Mouse (Mus musculus) hindbrain, embryonic 13.5 days (tissue): Measurements from ENCODE around the gene B4galnt1. TPM values are rescaled to one million over a fixed set of nuclear protein-coding genes. Genes with fewer than 3 reads are reported as not detected.
A peak's percentile ranks its signal among the peaks of the same experiment; 100 is the strongest.

Source experiments
- ATAC-seq: fragments of 200-750 bp; cut with Nextera tagmentation; 2 replicates; pipeline ENCODE4 v1.8.0; 2017; ENCODE audit warnings: moderate TSS enrichment; ENCODE audit not compliant: low FRiP score
- H3K27ac ChIP-seq: fragments of 300-500 bp; sonication (generic); 2 replicates; pipeline ENCODE4 v1.5.1; 2015; ENCODE audit warnings: inconsistent platforms, mild to moderate bottlenecking, moderate library complexity
- H3K27me3 ChIP-seq: fragments of 300-500 bp; sonication (generic); 2 replicates; pipeline ENCODE4 v1.6.1; 2015; ENCODE audit warnings: mild to moderate bottlenecking, inconsistent platforms
- H3K36me3 ChIP-seq: fragments of 300-500 bp; sonication (generic); 2 replicates; pipeline ENCODE4 v1.6.1; 2015; ENCODE audit warnings: mild to moderate bottlenecking, inconsistent platforms
- H3K4me1 ChIP-seq: fragments of 300-500 bp; sonication (generic); replicated peaks from 2 replicates; pipeline ENCODE4 v1.6.1; 2015; ENCODE audit warnings: inconsistent platforms
- H3K4me2 ChIP-seq: fragments of 300-500 bp; sonication (generic); 2 replicates; pipeline ENCODE4 v1.6.1; 2015; ENCODE audit warnings: inconsistent platforms, mild to moderate bottlenecking, moderate library complexity
- H3K4me3 ChIP-seq: fragments of 300-500 bp; sonication (generic); 2 replicates; pipeline ENCODE4 v1.5.1; 2015; ENCODE audit warnings: mild to moderate bottlenecking, inconsistent platforms
- H3K9ac ChIP-seq: fragments of 300-500 bp; sonication (generic); 2 replicates; pipeline ENCODE4 v1.6.1; 2015; ENCODE audit warnings: mild to moderate bottlenecking, inconsistent platforms
- H3K9me3 ChIP-seq: fragments of 300-500 bp; sonication (generic); 2 replicates; pipeline ENCODE4 v1.6.1; 2016; ENCODE audit warnings: inconsistent platforms
- WGBS: fragments of 180-500 bp; shearing (Covaris S2); methylation state at CpG from one replicate; pipeline ENCODE4 v1.1.7; 2015; 5-methylcytosine and 5-hydroxymethylcytosine counted together
- polyA plus RNA-seq: library from polyadenylated mRNA; unstranded; fragments of >200 nt; fragmentation: Nextera tagmentation; extraction: Ambion mirVana; gene quantifications from 2 replicates; pipeline ENCODE4 v1.2.1, GENCODE M21; 2015

B4galnt1 gene
- polyA plus RNA-seq: 40.6 and 42.3 TPM in 2 replicates

DNA sequence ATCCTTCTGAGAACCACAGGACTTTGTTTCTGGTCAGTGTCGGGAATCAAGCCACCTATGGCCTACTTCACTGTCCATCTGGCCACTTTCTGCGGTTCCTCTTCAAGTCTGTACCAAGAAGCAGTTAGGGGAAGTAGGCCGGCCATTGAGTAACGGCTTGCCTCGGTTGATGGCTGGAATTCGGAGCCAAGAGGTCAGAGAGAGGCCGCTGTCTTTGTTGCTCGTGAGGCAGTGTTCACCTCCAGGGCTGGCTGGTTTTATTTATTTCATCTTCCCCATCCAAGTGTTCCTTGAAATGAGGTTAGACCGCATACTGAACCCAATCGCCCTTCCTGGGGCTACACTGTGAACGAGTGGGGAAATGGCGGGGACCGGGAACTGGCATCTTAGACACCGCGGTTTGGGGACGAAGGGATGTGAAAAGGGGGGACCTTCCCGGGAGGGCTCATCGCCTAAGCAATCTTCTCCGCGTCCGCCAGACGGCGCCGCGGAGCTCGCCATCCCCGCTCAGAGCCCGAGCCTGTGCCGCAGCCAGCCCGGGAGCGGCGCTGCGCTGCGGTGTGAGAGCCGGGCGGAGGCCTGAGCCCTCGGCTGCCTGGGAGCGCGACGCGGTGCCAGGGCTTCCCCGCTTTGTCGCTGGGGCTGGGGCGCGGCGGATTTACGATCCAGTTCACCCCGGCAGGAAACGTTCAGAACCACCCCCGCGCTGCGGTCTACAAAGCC is at the start of gene B4galnt1:
Gene B4galnt1, plus strand, starts transcription at position 595 of the 723 bp plus-strand sequence.
- ATAC-seq: peak; percentile 88
- peak within 1 kb of the TSS; percentile 91 for H3K4me2 ChIP-seq
- peaks cover 47% of the 10 kb centered on the region for H3K27me3 ChIP-seq
- 1% methylated on average over 51 of the region's 52 CpGs for WGBS
- H3K27ac ChIP-seq: peak within 1 kb of the TSS; percentile 91
- no peaks in the 10 kb centered on the region for H3K9me3 ChIP-seq
- peak within 1 kb of the TSS; percentile 98 for H3K9ac ChIP-seq
- peaks cover 24% of the 10 kb centered on the region for H3K4me1 ChIP-seq
- peak within 1 kb of the TSS; percentile 86 for H3K4me3 ChIP-seq
- peaks cover 14% of the 10 kb centered on the region for H3K36me3 ChIP-seq

DNA sequence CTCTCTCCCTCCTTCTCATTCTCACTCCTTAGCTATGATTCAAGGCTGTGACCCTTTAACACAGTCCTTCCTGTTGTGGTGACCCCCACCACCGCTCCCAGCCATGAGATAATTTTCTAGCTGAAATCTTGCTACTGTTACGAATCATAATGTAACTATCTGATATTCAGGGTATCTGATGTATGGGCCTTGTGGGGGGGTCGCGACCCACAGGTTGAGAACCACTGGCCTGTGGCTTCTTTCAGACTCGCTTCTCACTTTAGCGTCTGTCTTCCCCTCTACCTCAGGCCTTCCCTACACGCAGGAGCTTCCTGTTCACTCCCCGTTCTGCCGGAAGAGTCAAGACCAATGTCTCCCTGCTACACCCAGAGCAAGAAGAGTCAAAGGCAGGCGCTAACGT is 46.6 kb upstream of the B4galnt1 start:
- ATAC-seq: no peak
- Histone ChIP-seq H3K4me3 (no peak overlapping the region), H3K9ac (no peak overlapping the region), H3K4me2 (no peak overlapping the region), H3K27ac (no peak overlapping the region), H3K36me3 (peaks cover 57% of the 10 kb centered on the region), H3K27me3 (no peaks in the 10 kb centered on the region), H3K4me1 (peaks cover 33% of the 10 kb centered on the region), H3K9me3 (no peaks in the 10 kb centered on the region)
- WGBS: 93% methylated on average over 11 of the region's 11 CpGs

DNA sequence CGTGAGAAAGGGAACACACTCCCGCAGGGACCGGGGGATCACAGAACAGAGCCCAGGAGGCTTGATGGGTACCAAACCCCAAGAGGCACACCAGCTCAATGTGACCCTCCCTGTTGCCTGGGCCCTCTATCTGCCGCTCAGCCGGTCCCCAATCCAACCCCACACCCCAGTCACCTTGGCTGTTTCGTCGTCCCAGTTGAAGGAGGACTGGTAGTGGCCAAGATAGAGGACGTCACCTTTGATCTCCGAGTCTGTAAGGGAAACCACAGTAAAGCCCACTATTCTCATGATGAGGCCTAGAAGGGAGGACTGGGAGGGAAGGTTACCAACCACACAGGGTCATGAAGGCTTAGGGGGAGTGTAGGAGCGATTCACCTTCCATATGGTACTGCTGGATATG is 45.8 kb upstream of the B4galnt1 start:
- peak overlapping the region; percentile 93; the same call in 1 of the 2 replicates for H3K4me2 ChIP-seq
- H3K27ac ChIP-seq: no peak overlapping the region
- WGBS: 94% methylated on average over 10 of the region's 10 CpGs
- H3K9ac ChIP-seq: 0 out of 2 replicates have a peak overlapping the region, but pooled peaks have one; percentile 6
- no peaks in the 10 kb centered on the region for H3K27me3 ChIP-seq
- H3K36me3 ChIP-seq: peaks cover 50% of the 10 kb centered on the region
- peaks cover 33% of the 10 kb centered on the region for H3K4me1 ChIP-seq
- no peak overlapping the region for H3K4me3 ChIP-seq
- ATAC-seq: no peak
- H3K9me3 ChIP-seq: no peaks in the 10 kb centered on the region

GRCm38 (mm10) chr10:127120301-127121065 is 44.5 kb upstream of the B4galnt1 start:
- H3K27me3 ChIP-seq: no peaks in the 10 kb centered on the region
- no peaks in the 10 kb centered on the region for H3K9me3 ChIP-seq
- peak overlapping the region; percentile 69 for H3K27ac ChIP-seq
- peak overlapping the region; percentile 90 for H3K9ac ChIP-seq
- peak overlapping the region; percentile 93 for H3K4me2 ChIP-seq
- peaks cover 33% of the 10 kb centered on the region for H3K4me1 ChIP-seq
- peaks cover 42% of the 10 kb centered on the region for H3K36me3 ChIP-seq
- H3K4me3 ChIP-seq: peak overlapping the region; percentile 88
- WGBS: 3% methylated on average over 34 of the region's 34 CpGs
- ATAC-seq: peak; percentile 64

DNA sequence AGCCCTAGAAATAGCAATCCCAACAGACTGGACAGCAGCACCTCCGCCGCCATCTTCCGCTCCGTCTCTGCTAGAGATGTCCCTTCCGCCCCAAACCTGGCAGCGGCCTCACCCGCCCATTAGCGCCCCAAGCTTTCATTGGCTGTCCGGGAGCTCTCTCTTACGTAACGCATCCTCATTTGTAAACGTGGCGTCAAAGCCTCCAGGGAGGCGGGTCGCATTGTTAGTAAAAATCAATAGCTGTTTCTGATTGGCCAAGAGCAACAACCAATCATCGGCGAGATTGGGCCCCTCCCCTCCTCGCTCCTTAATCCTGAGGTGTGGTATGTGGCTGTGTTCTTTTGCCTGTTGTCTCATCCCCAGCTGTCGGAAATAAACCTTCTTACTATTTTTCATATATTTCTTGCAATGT is 44.0 kb upstream of the B4galnt1 start, which contains the start of gene Os9:
Gene Os9, minus strand, starts transcription at position 66 of the 412 bp plus-strand sequence.
- Histone ChIP-seq H3K4me1 (peaks cover 33% of the 10 kb centered on the region), H3K36me3 (peaks cover 36% of the 10 kb centered on the region), H3K4me2 (peak within 1 kb of the TSS; percentile 93), H3K9me3 (no peaks in the 10 kb centered on the region), H3K4me3 (peak within 1 kb of the TSS; percentile 88), H3K27me3 (no peaks in the 10 kb centered on the region), H3K9ac (peak within 1 kb of the TSS; percentile 90), H3K27ac (peak within 1 kb of the TSS; percentile 93)
- under 1% methylated on average over 19 of the region's 19 CpGs for WGBS
- ATAC-seq: peak; percentile 94

DNA sequence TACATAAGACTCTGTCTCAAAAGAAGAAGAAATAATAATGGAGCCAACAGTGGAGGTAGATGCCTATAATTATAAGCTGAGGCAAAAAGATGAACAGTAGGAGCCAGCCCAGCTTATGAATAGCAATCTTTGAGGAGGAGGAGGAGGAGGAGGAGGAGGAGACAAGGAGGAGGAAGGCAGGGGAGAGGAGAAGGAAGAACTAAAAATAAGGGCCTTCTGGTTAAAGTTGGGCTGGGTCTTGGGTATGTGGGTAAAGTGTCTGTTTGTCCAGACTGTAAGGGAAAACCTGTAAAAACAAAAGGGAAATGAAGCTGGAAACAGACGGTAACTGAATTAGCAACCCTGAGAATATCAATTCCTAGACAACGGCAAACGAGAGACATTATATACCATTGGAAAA is 43.0 kb upstream of the B4galnt1 start:
- Histone ChIP-seq H3K4me1 (peaks cover 33% of the 10 kb centered on the region), H3K36me3 (peaks cover 26% of the 10 kb centered on the region), H3K27ac (peak overlapping the region; percentile 93), H3K4me2 (peak overlapping the region; percentile 57), H3K9ac (peak overlapping the region; percentile 56), H3K9me3 (no peaks in the 10 kb centered on the region), H3K27me3 (no peaks in the 10 kb centered on the region), H3K4me3 (peak overlapping the region; percentile 88)
- ATAC-seq: no peak
- WGBS: 82% methylated on average over 3 of the region's 3 CpGs

DNA sequence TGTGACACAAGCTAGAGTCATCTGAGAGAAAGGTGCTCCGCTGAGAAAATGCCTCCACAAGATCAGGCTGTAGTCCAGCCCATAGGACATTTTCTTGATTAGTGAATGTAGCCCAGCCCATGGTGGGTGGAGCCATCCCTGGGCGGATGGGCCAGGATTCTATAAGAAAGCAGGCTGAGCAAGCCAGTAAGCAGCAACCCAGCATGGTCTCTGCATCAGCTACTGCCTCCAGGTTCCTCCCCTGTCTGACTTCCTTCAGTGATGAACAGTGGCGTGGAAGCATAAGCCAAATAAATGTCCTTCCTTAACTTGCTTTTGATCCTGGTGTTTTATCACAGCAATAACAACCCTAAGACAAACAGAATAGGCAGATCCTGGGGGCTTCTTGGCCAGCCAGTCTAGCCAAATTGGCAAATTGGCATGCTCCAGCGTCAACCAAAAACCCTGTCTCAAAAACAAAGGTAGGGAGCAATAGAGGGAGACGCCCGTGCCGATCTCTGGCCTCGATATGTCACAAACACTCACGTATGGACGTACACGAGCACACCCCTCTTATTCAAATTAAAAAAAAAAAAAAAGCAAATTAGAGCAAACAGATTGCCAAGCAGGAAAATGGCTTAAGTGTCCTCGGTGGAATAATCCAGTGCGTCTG is 42.1 kb upstream of the B4galnt1 start:
- Histone ChIP-seq H3K4me2 (peak overlapping the region; percentile 57), H3K4me1 (peaks cover 33% of the 10 kb centered on the region), H3K9me3 (no peaks in the 10 kb centered on the region), H3K36me3 (peaks cover 17% of the 10 kb centered on the region), H3K27me3 (no peaks in the 10 kb centered on the region), H3K4me3 (peak overlapping the region; percentile 88), H3K27ac (peak overlapping the region; percentile 93), H3K9ac (peak overlapping the region; percentile 56)
- 9% methylated on average over 13 of the region's 13 CpGs for WGBS
- 0 out of 2 replicates have a peak, but pooled peaks have one; percentile 16 for ATAC-seq

GRCm38 (mm10) chr10:127123436-127123805 is 41.6 kb upstream of the B4galnt1 start:
- H3K27ac ChIP-seq: peak overlapping the region; percentile 93
- no peaks in the 10 kb centered on the region for H3K9me3 ChIP-seq
- H3K9ac ChIP-seq: peak overlapping the region; percentile 56
- peak overlapping the region; percentile 57 for H3K4me2 ChIP-seq
- peak overlapping the region; percentile 88 for H3K4me3 ChIP-seq
- WGBS: 9% methylated on average over 4 of the region's 4 CpGs
- peaks cover 12% of the 10 kb centered on the region for H3K36me3 ChIP-seq
- H3K4me1 ChIP-seq: peaks cover 33% of the 10 kb centered on the region
- no peaks in the 10 kb centered on the region for H3K27me3 ChIP-seq
- ATAC-seq: no peak

- no peak for ATAC-seq
- WGBS: 76% methylated on average over 9 of the region's 9 CpGs
- no peak overlapping the region for H3K27ac ChIP-seq
- peaks cover 20% of the 10 kb centered on the region for H3K4me1 ChIP-seq
- H3K9ac ChIP-seq: no peak overlapping the region
- H3K27me3 ChIP-seq: no peaks in the 10 kb centered on the region
- no peaks in the 10 kb centered on the region for H3K36me3 ChIP-seq
- no peak overlapping the region for H3K4me2 ChIP-seq
- no peaks in the 10 kb centered on the region for H3K9me3 ChIP-seq
- H3K4me3 ChIP-seq: no peak overlapping the region
These were observed 39.6 kb upstream of the B4galnt1 start for GRCm38 (mm10) chr10:127125210-127126001.

DNA sequence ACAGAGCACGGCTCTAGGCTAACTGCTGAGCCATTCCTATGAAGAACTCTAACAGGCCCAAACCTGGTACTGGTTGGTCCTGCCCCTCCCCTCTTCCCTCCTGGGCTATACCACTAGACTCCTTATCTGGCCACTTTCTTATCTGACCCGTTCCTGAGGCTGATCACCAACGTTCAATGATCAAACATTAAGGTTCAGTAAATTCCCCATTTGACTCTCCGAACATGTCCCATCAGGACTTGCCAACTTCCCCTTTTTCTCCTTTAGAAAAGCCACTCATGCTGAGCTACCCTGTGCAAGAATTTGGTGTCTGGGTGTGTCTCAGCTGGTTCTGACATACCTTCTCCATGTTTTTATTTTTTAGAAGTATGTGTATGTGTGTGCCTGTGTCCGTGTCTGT is 38.4 kb upstream of the B4galnt1 start:
- no peaks in the 10 kb centered on the region for H3K9me3 ChIP-seq
- no peak for ATAC-seq
- 90% methylated on average over 5 of the region's 5 CpGs for WGBS
- H3K4me1 ChIP-seq: peaks cover 18% of the 10 kb centered on the region
- no peak overlapping the region for H3K4me3 ChIP-seq
- 0 out of 2 replicates have a peak overlapping the region, but pooled peaks have one; percentile 1 for H3K9ac ChIP-seq
- no peaks in the 10 kb centered on the region for H3K36me3 ChIP-seq
- H3K27me3 ChIP-seq: no peaks in the 10 kb centered on the region
- H3K27ac ChIP-seq: no peak overlapping the region
- no peak overlapping the region for H3K4me2 ChIP-seq

- H3K4me1 ChIP-seq: peaks cover 6% of the 10 kb centered on the region
- 83% methylated on average over 7 of the region's 7 CpGs for WGBS
- no peak overlapping the region for H3K4me3 ChIP-seq
- H3K27me3 ChIP-seq: no peaks in the 10 kb centered on the region
- H3K4me2 ChIP-seq: no peak overlapping the region
- no peak overlapping the region for H3K27ac ChIP-seq
- no peaks in the 10 kb centered on the region for H3K36me3 ChIP-seq
- H3K9ac ChIP-seq: no peak overlapping the region
- ATAC-seq: no peak
- no peaks in the 10 kb centered on the region for H3K9me3 ChIP-seq
These were observed 37.2 kb upstream of the B4galnt1 start for GRCm38 (mm10) chr10:127127711-127128279.
